Mouse (Mus musculus) heart, embryonic 15.5 days (tissue): ENCODE results near the gene Hs6st1. TPM values are rescaled to one million over a fixed set of nuclear protein-coding genes. Genes with fewer than 3 reads are reported as not detected.

Experiments used
- ATAC-seq: fragments of 200-750 bp; cut with Nextera tagmentation; replicated peaks from 2 replicates; pipeline ENCODE4 v1.8.0; 2017; ENCODE audit warnings: low read depth, moderate TSS enrichment; ENCODE audit not compliant: insufficient number of reproducible peaks, insufficient read depth, low FRiP score
- H3K27ac ChIP-seq: fragments of 300-500 bp; sonication (generic); 2 replicates; pipeline ENCODE4 v1.5.1; 2015; ENCODE audit warnings: mild to moderate bottlenecking, inconsistent platforms
- H3K27me3 ChIP-seq: fragments of 300-500 bp; sonication (generic); 2 replicates; pipeline ENCODE4 v1.6.1; 2015; ENCODE audit warnings: inconsistent platforms
- H3K36me3 ChIP-seq: fragments of 300-500 bp; sonication (generic); 2 replicates; pipeline ENCODE4 v1.6.1; 2015; ENCODE audit warnings: mild to moderate bottlenecking, inconsistent platforms
- H3K4me1 ChIP-seq: fragments of 300-500 bp; sonication (generic); replicated peaks from 2 replicates; pipeline ENCODE4 v1.6.1; 2015; ENCODE audit warnings: inconsistent platforms
- H3K4me2 ChIP-seq: fragments of 300-500 bp; sonication (generic); 2 replicates; pipeline ENCODE4 v1.6.1; 2015; ENCODE audit warnings: inconsistent platforms, mild to moderate bottlenecking, moderate library complexity
- H3K4me3 ChIP-seq: fragments of 300-500 bp; sonication (generic); 2 replicates; pipeline ENCODE4 v1.5.1; 2015; ENCODE audit warnings: mild to moderate bottlenecking, inconsistent platforms
- H3K9ac ChIP-seq: fragments of 300-500 bp; sonication (generic); 2 replicates; pipeline ENCODE4 v1.6.1; 2015; ENCODE audit warnings: mild to moderate bottlenecking, inconsistent platforms
- H3K9me3 ChIP-seq: fragments of 300-500 bp; sonication (generic); replicated peaks from 2 replicates; pipeline ENCODE4 v1.6.1; 2016; ENCODE audit warnings: inconsistent platforms
- WGBS: fragments of 180-500 bp; shearing (Covaris S2); methylation state at CpG from one replicate; pipeline ENCODE4 v1.1.7; 2015; ENCODE audit warnings: mixed read lengths; 5-methylcytosine and 5-hydroxymethylcytosine counted together
- polyA plus RNA-seq: library from polyadenylated mRNA; unstranded; fragments of >200 nt; fragmentation: Nextera tagmentation; extraction: Ambion mirVana; gene quantifications from 2 replicates; pipeline ENCODE4 v1.2.1, GENCODE M21; 2015

Hs6st1 gene
- polyA plus RNA-seq, 1 experiment from 2014 or later = 8.0 TPM

GRCm38 (mm10) chr1:36066216-36066980, 1.8 kb upstream of the Hs6st1 start:
- WGBS = 91% methylated on average over 6 of the region's 6 CpGs
- no peak overlapping the region for H3K4me3 ChIP-seq
- no peak overlapping the region for H3K27ac ChIP-seq
- H3K4me1 ChIP-seq = peaks cover 52% of the 10 kb centered on the region
- H3K9ac ChIP-seq = no peak overlapping the region
- no peak overlapping the region for H3K4me2 ChIP-seq
- H3K27me3 ChIP-seq = no peaks in the 10 kb centered on the region
- no peaks in the 10 kb centered on the region for H3K9me3 ChIP-seq
- ATAC-seq = no peak
- no peaks in the 10 kb centered on the region for H3K36me3 ChIP-seq

GRCm38 (mm10) chr1:36067201-36067600, 999 bp upstream of the Hs6st1 start:
- H3K27ac ChIP-seq = no peak overlapping the region
- no peak overlapping the region for H3K4me2 ChIP-seq
- 80% methylated on average over 4 of the region's 4 CpGs for WGBS
- no peak for ATAC-seq
- peaks cover 60% of the 10 kb centered on the region for H3K4me1 ChIP-seq
- no peaks in the 10 kb centered on the region for H3K36me3 ChIP-seq
- no peaks in the 10 kb centered on the region for H3K9me3 ChIP-seq
- H3K27me3 ChIP-seq = no peaks in the 10 kb centered on the region
- H3K9ac ChIP-seq = no peak overlapping the region
- no peak overlapping the region for H3K4me3 ChIP-seq

GRCm38 (mm10) chr1:36067611-36068010, 589 bp upstream of the Hs6st1 start:
- H3K4me1 ChIP-seq = peaks cover 64% of the 10 kb centered on the region
- H3K27me3 ChIP-seq = no peaks in the 10 kb centered on the region
- H3K36me3 ChIP-seq = no peaks in the 10 kb centered on the region
- no peak for ATAC-seq
- peak overlapping the region; percentile 61 for H3K27ac ChIP-seq
- WGBS = 23% methylated on average over 12 of the region's 12 CpGs
- peak overlapping the region; percentile 87; the same call in 1 of the 2 replicates for H3K9ac ChIP-seq
- H3K4me2 ChIP-seq = peak overlapping the region; percentile 97
- H3K4me3 ChIP-seq = peak overlapping the region; percentile 94
- no peaks in the 10 kb centered on the region for H3K9me3 ChIP-seq

- Histone ChIP-seq H3K9me3 (no peaks in the 10 kb centered on the region), H3K36me3 (no peaks in the 10 kb centered on the region), H3K4me1 (peaks cover 74% of the 10 kb centered on the region), H3K4me2 (peak overlapping the region; percentile 97), H3K9ac (peak overlapping the region; percentile 87), H3K4me3 (peak overlapping the region; percentile 94), H3K27ac (peak overlapping the region; percentile 70), H3K27me3 (no peaks in the 10 kb centered on the region)
- ATAC-seq = peak; percentile 2; the same call in 1 of the 2 replicates
- under 1% methylated on average over 58 of the region's 76 CpGs for WGBS
Observed at GRCm38 (mm10) chr1:36068531-36069120, 426 bp downstream of the Hs6st1 start.

DNA sequence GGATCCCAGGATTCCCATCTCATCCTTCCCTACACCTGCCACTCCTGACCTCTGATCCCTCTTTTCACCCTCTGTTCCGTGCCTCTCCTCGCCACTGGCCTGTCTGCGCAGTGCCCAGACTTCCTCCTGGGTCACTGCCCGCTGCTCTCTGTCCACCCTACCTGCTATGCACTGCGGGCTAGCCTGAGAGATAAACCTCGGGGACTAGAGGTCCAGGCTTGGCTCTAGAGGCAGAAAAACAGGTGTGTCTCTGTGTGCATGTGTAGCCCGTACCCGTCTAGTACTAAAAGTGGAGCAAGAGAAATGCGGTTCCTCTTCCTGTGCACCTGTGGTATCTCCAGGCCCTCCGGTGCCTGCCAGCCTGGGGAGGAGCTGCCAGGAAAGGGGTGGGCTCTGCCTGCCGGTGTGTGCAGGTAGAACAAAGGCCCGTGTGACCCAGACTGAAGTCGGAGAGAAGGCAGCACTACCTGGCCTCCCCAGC, 1.1 kb downstream of the Hs6st1 start:
- Histone ChIP-seq H3K9ac (peak overlapping the region; percentile 87), H3K36me3 (no peaks in the 10 kb centered on the region), H3K4me2 (peak overlapping the region; percentile 97), H3K27ac (peak overlapping the region; percentile 5; the same call in 1 of the 2 replicates), H3K9me3 (no peaks in the 10 kb centered on the region), H3K27me3 (no peaks in the 10 kb centered on the region), H3K4me1 (peaks cover 75% of the 10 kb centered on the region), H3K4me3 (peak overlapping the region; percentile 94)
- WGBS = 2% methylated on average over 13 of the region's 13 CpGs
- ATAC-seq = no peak

GRCm38 (mm10) chr1:36070190-36070589, 2.0 kb downstream of the Hs6st1 start:
- 53% methylated on average over 6 of the region's 6 CpGs for WGBS
- peaks cover 76% of the 10 kb centered on the region for H3K4me1 ChIP-seq
- peak overlapping the region; percentile 97 for H3K4me2 ChIP-seq
- H3K4me3 ChIP-seq = peak overlapping the region; percentile 94
- no peak for ATAC-seq
- no peak overlapping the region for H3K27ac ChIP-seq
- peak overlapping the region; percentile 24 for H3K9ac ChIP-seq
- H3K36me3 ChIP-seq = no peaks in the 10 kb centered on the region
- H3K9me3 ChIP-seq = no peaks in the 10 kb centered on the region
- H3K27me3 ChIP-seq = no peaks in the 10 kb centered on the region

- Histone ChIP-seq H3K4me1 (peaks cover 73% of the 10 kb centered on the region), H3K4me3 (peak overlapping the region; percentile 94), H3K27me3 (no peaks in the 10 kb centered on the region), H3K4me2 (peak overlapping the region; percentile 97), H3K9me3 (no peaks in the 10 kb centered on the region), H3K9ac (peak overlapping the region; percentile 24; the same call in 1 of the 2 replicates), H3K36me3 (no peaks in the 10 kb centered on the region), H3K27ac (no peak overlapping the region)
- 60% methylated on average over 3 of the region's 3 CpGs for WGBS
- ATAC-seq = no peak
Observed at GRCm38 (mm10) chr1:36070740-36071139, 2.5 kb downstream of the Hs6st1 start.

DNA sequence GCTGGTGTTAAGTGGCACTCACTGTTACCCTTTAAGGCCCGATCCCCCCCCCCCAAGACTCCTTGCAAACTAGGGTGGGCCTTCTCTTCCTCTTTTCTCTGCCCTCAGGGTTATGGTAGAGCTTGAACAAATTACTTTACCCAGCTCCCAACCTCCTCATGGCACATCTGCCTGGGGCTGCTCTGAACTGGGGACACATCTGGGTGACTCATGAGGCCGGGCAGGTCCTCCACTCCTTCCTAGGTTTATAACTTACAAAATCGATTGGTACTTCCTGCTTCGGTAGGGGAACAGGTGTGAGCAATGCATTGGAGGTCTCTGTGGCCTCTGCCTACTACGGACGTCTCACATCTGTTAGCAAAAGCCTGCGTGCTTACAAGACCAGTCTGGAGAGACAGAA, 3.0 kb downstream of the Hs6st1 start:
- peak overlapping the region; percentile 94 for H3K4me3 ChIP-seq

DNA sequence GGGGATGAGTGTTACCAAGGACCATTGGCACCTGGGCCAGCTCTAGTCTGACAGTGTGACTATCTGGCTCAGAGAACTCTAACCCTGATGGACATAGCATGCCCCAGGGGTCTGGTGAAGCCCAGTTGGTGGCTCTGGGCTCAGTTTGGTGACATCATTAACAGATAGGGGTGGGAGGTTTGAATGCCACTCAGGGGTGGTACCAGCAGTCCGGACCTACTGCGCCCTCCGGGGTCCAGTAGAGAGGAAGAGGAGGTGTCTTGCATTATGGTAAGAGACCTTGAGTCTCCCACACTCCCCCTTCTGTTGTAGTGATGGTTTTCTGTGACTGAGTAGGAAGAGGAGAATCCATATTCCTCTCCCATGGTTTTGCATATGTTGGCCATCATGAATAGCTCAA, 3.4 kb downstream of the Hs6st1 start:
- WGBS = 95% methylated on average over 3 of the region's 3 CpGs
- Histone ChIP-seq H3K27me3 (no peaks in the 10 kb centered on the region), H3K36me3 (no peaks in the 10 kb centered on the region), H3K4me2 (peak overlapping the region; percentile 97), H3K27ac (no peak overlapping the region), H3K9ac (no peak overlapping the region), H3K4me3 (peak overlapping the region; percentile 94), H3K9me3 (no peaks in the 10 kb centered on the region), H3K4me1 (peaks cover 71% of the 10 kb centered on the region)
- no peak for ATAC-seq

More for the DNA sequence above, 3.0 kb downstream of the Hs6st1 start:
- no peaks in the 10 kb centered on the region for H3K36me3 ChIP-seq
- no peaks in the 10 kb centered on the region for H3K27me3 ChIP-seq
- no peaks in the 10 kb centered on the region for H3K9me3 ChIP-seq
- H3K4me1 ChIP-seq = peaks cover 71% of the 10 kb centered on the region
- no peak overlapping the region for H3K27ac ChIP-seq
- 69% methylated on average over 7 of the region's 7 CpGs for WGBS
- no peak overlapping the region for H3K9ac ChIP-seq
- peak overlapping the region; percentile 97 for H3K4me2 ChIP-seq
- no peak for ATAC-seq

DNA sequence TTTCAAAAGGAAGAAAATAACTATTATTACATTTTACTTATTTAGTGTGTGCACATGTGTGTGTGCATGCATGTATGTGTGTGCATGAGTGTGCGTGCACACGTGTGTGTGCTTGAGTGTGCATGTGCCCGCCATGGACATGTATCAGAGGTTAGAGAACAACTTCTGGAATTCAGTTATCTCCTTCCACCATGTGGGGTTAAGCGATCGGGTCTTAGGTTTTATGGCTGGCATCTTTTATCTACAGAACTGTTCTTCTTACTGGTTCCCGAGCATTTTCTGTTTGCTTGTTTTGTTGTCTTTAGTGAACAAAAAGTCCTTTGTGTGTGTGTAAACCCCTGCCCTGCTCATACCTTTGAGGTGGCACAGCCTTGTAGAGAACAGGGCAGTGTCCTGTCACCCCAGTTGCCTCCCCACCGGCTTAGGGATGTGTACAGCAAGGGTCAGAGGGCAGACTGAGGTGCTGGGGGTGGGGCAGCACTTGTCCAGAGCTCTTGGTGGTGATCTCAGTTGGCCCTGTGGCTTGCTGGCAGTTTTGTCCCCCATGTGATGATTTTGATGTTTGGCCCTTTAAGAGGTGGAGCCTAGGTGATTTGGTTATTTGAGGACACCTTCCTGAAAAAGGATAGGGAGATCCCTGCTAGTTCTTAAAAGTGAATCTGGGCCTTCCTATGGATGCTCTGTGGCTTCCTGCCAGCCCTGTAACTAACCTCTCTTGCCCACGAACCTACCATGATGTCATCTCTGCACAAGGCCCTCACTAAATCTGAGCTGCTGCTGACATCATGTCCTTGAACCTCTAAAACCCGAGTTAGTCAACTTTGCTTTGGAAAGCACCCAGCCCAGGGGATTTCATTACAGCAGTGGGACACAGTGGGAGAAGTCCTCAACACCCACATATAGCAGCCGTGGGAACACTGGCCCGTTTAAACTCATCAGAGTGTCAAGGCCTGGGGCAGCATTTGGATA, 4.7 kb downstream of the Hs6st1 start:
- no peaks in the 10 kb centered on the region for H3K27me3 ChIP-seq
- no peak for ATAC-seq
- no peak overlapping the region; the same call in 1 of the 2 replicates for H3K9ac ChIP-seq
- no peaks in the 10 kb centered on the region for H3K9me3 ChIP-seq
- H3K4me2 ChIP-seq = peak overlapping the region; percentile 12
- H3K4me1 ChIP-seq = peaks cover 69% of the 10 kb centered on the region
- peak overlapping the region; percentile 38; the same call in 1 of the 2 replicates for H3K27ac ChIP-seq
- WGBS = 53% methylated on average over 11 of the region's 11 CpGs
- 0 out of 2 replicates have a peak, but pooled peaks cover 2% of the 10 kb centered on the region for H3K36me3 ChIP-seq
- H3K4me3 ChIP-seq = no peak overlapping the region
